Mouse (Mus musculus) midbrain, embryonic 14.5 days (tissue): ENCODE measurements around the gene Ntsr2. TPM values are rescaled to one million over a fixed set of nuclear protein-coding genes. Genes with fewer than 3 reads are reported as not detected.

Source experiments
- ATAC-seq: fragments of 200-750 bp; cut with Nextera tagmentation; 2 replicates; pipeline ENCODE4 v1.8.0; 2017; ENCODE audit warnings: moderate number of reproducible peaks, moderate library complexity; ENCODE audit not compliant: low FRiP score, low TSS enrichment
- DNase-seq: peaks from one replicate; pipeline ENCODE4 v3.0.0-alpha.2; 2015
- H3K27ac ChIP-seq: fragments of 300-500 bp; sonication (generic); replicated peaks from 2 replicates; pipeline ENCODE4 v1.5.1; 2014; ENCODE audit warnings: mild to moderate bottlenecking, low read depth, low read length, moderate library complexity
- H3K27me3 ChIP-seq: fragments of 300-500 bp; sonication (generic); 2 replicates; pipeline ENCODE4 v1.6.1; 2014; ENCODE audit warnings: low read length, control low read depth, mixed read lengths; ENCODE audit not compliant: control insufficient read depth, insufficient read depth
- H3K36me3 ChIP-seq: fragments of 300-500 bp; sonication (generic); 2 replicates; pipeline ENCODE4 v1.6.1; 2014; ENCODE audit warnings: low read length, control low read depth; ENCODE audit not compliant: control insufficient read depth, insufficient read depth
- H3K4me1 ChIP-seq: fragments of 300-500 bp; sonication (generic); 2 replicates; pipeline ENCODE4 v1.6.1; 2014; ENCODE audit warnings: mild to moderate bottlenecking, antibody characterized with exemption, low read length, control low read depth; ENCODE audit not compliant: control insufficient read depth, insufficient read depth
- H3K4me2 ChIP-seq: fragments of 300-500 bp; sonication (generic); 2 replicates; pipeline ENCODE4 v1.6.1; 2014; ENCODE audit warnings: mild to moderate bottlenecking, low read length, moderate library complexity
- H3K4me3 ChIP-seq: fragments of 300-500 bp; sonication (generic); replicated peaks from 2 replicates; pipeline ENCODE4 v1.5.1; 2014; ENCODE audit warnings: low read depth, low read length
- H3K9ac ChIP-seq: fragments of 300-500 bp; sonication (generic); replicated peaks from 2 replicates; pipeline ENCODE4 v1.6.1; 2014; ENCODE audit warnings: mild to moderate bottlenecking, low read length, moderate library complexity
- H3K9me3 ChIP-seq: fragments of 300-500 bp; sonication (generic); 2 replicates; pipeline ENCODE4 v1.6.1; 2016; ENCODE audit warnings: low read length, control low read depth, mixed read lengths; ENCODE audit not compliant: control insufficient read depth
- WGBS: fragments of 180-500 bp; shearing (Covaris S2); extraction: QIAGEN DNeasy Blood & Tissue Kit; methylation state at CpG from one replicate; pipeline ENCODE4 v1.1.7; 2014; 5-methylcytosine and 5-hydroxymethylcytosine counted together
- polyA plus RNA-seq: library from polyadenylated mRNA; unstranded; fragments of >200 nt; fragmentation: Nextera tagmentation; extraction: Ambion mirVana; gene quantifications from 2 replicates; pipeline ENCODE4 v1.2.1, GENCODE M21; 2014

Ntsr2 gene
- polyA plus RNA-seq, 1 experiment from 2014 or later, result 1.00 TPM

GRCm38 (mm10) chr12:16696146-16696545 is 43.0 kb downstream of the Ntsr2 start:
- Histone ChIP-seq H3K4me1 (no peaks in the 10 kb centered on the region), H3K4me3 (no peak overlapping the region), H3K36me3 (no peaks in the 10 kb centered on the region), H3K9ac (no peak overlapping the region), H3K4me2 (no peak overlapping the region), H3K27ac (no peak overlapping the region), H3K9me3 (no peaks in the 10 kb centered on the region), H3K27me3 (no peaks in the 10 kb centered on the region)
- no peak for ATAC-seq
- WGBS, result 92% methylated on average over 13 of the region's 13 CpGs
- no peak for DNase-seq

GRCm38 (mm10) chr12:16698691-16699090 is 45.5 kb downstream of the Ntsr2 start:
- Histone ChIP-seq H3K4me2 (no peak overlapping the region), H3K36me3 (0 out of 2 replicates have a peak, but pooled peaks cover 3% of the 10 kb centered on the region), H3K27me3 (no peaks in the 10 kb centered on the region), H3K27ac (no peak overlapping the region), H3K9ac (no peak overlapping the region), H3K4me3 (no peak overlapping the region), H3K9me3 (no peaks in the 10 kb centered on the region), H3K4me1 (no peaks in the 10 kb centered on the region)
- ATAC-seq, result no peak
- no peak for DNase-seq
- WGBS, result 95% methylated on average over 1 of the region's 1 CpGs

Other genes starting within 250 kb of the Ntsr2 start
- 21.0 and 27.1 TPM in 2 replicates for gene Lpin1, start 42.4 kb upstream of the Ntsr2 start, polyA plus RNA-seq
- 1.6 and 2.5 TPM in 2 replicates for gene Greb1, start 147.5 kb downstream of the Ntsr2 start, polyA plus RNA-seq
- gene E2f6, start 157.6 kb downstream of the Ntsr2 start, polyA plus RNA-seq, result 33.4 and 36.9 TPM in 2 replicates
- gene Rock2, start 241.5 kb downstream of the Ntsr2 start, polyA plus RNA-seq, result 17.2 and 17.8 TPM in 2 replicates